Mouse (Mus musculus) forebrain, postnatal 0 days (tissue): ENCODE data around the gene CN725425. TPM values are rescaled to one million over a fixed set of nuclear protein-coding genes. Genes with fewer than 3 reads are reported as not detected.
A peak's percentile ranks its signal among the peaks of the same experiment; 100 is the strongest.

ENCODE experiments used
- ATAC-seq: fragments of 200-750 bp; cut with Nextera tagmentation; 2 replicates; pipeline ENCODE4 v1.8.0; 2017; ENCODE audit warnings: mild to moderate bottlenecking, moderate library complexity
- DNase-seq: peaks from one replicate; pipeline ENCODE4 v3.0.0-alpha.2; 2015
- H3K27ac ChIP-seq: fragments of 300-500 bp; sonication (generic); 2 replicates; pipeline ENCODE4 v1.5.1; 2014; ENCODE audit warnings: low read depth, mild to moderate bottlenecking, antibody characterized with exemption, low read length, moderate library complexity, mixed read lengths
- H3K27me3 ChIP-seq: fragments of 300-500 bp; sonication (generic); 2 replicates; pipeline ENCODE4 v1.6.1; 2014; ENCODE audit warnings: mild to moderate bottlenecking, low read length, mixed read lengths; ENCODE audit not compliant: insufficient read depth
- H3K36me3 ChIP-seq: fragments of 300-500 bp; sonication (generic); 2 replicates; pipeline ENCODE4 v1.6.1; 2014; ENCODE audit warnings: mild to moderate bottlenecking, moderate library complexity; ENCODE audit not compliant: insufficient read depth
- H3K4me1 ChIP-seq: fragments of 300-500 bp; sonication (generic); 2 replicates; pipeline ENCODE4 v1.6.1; 2014; ENCODE audit warnings: antibody characterized with exemption; ENCODE audit not compliant: insufficient read depth
- H3K4me2 ChIP-seq: fragments of 300-500 bp; sonication (generic); 2 replicates; pipeline ENCODE4 v1.6.1; 2014; ENCODE audit warnings: low read depth, mild to moderate bottlenecking, moderate library complexity
- H3K4me3 ChIP-seq: fragments of 300-500 bp; sonication (generic); 2 replicates; pipeline ENCODE4 v1.5.1; 2014; ENCODE audit warnings: low read depth, low read length, mixed read lengths
- H3K9ac ChIP-seq: fragments of 300-500 bp; sonication (generic); 2 replicates; pipeline ENCODE4 v1.6.1; 2014; ENCODE audit warnings: mild to moderate bottlenecking
- H3K9me3 ChIP-seq: fragments of 300-500 bp; sonication (generic); 2 replicates; pipeline ENCODE4 v1.6.1; 2016; ENCODE audit warnings: low read length
- CTCF ChIP-seq: sonication (generic); IDR thresholded peaks from 2 replicates; pipeline ENCODE4 v1.5.1; 2016; ENCODE audit warnings: antibody characterized with exemption, control low read depth, low read depth
- WGBS: fragments of 180-500 bp; shearing (Covaris S2); extraction: QIAGEN DNeasy Blood & Tissue Kit; methylation state at CpG from one replicate; pipeline ENCODE4 v1.1.7; 2014; 5-methylcytosine and 5-hydroxymethylcytosine counted together
- polyA plus RNA-seq: library from polyadenylated mRNA; unstranded; fragments of >200 nt; fragmentation: Nextera tagmentation; extraction: Ambion mirVana; gene quantifications from 2 replicates; pipeline ENCODE4 v1.2.1, GENCODE M21; 2015
- total RNA-seq: library from RNA; depleted of rRNA; stranded (reverse); fragments of >200 nt; gene quantifications from 2 replicates; pipeline ENCODE4 v1.2.3, GENCODE M21; 2014; rRNA removed

CN725425 gene
- total RNA-seq (not detected in 2 replicates), polyA plus RNA-seq (0.12 TPM in 1 of 2 replicates, not detected in the other)

GRCm38 (mm10) chr15:91199256-91199905 lies at the start of gene CN725425:
CN725425 (plus strand) TSS chr15:91199494.
- DNase-seq (no peak), ATAC-seq (no peak)
- H3K4me1 ChIP-seq = no peaks in the 10 kb centered on the region
- H3K27ac ChIP-seq = no peak within 1 kb of the TSS
- H3K9ac ChIP-seq = no peak within 1 kb of the TSS
- no peak for TF ChIP-seq CTCF
- no peaks in the 10 kb centered on the region for H3K36me3 ChIP-seq
- H3K9me3 ChIP-seq = no peaks in the 10 kb centered on the region
- H3K4me2 ChIP-seq = no peak within 1 kb of the TSS
- WGBS = 95% methylated on average over 30 of the region's 30 CpGs
- H3K4me3 ChIP-seq = no peak within 1 kb of the TSS
- H3K27me3 ChIP-seq = no peaks in the 10 kb centered on the region

- no peak for TF ChIP-seq CTCF
- Histone ChIP-seq H3K4me1 (no peaks in the 10 kb centered on the region), H3K9me3 (peaks cover 4% of the 10 kb centered on the region; the same call in 1 of the 2 replicates), H3K27ac (no peak overlapping the region), H3K4me2 (no peak overlapping the region), H3K27me3 (no peaks in the 10 kb centered on the region), H3K4me3 (no peak overlapping the region), H3K9ac (no peak overlapping the region), H3K36me3 (no peaks in the 10 kb centered on the region)
- 23% methylated on average over 1 of the region's 1 CpGs for WGBS
- DNase-seq = peak; percentile 58
- ATAC-seq = peak; percentile 60; the same call in 1 of the 2 replicates
These were observed 46.7 kb upstream of the CN725425 start for GRCm38 (mm10) chr15:91152592-91152991.

DNA sequence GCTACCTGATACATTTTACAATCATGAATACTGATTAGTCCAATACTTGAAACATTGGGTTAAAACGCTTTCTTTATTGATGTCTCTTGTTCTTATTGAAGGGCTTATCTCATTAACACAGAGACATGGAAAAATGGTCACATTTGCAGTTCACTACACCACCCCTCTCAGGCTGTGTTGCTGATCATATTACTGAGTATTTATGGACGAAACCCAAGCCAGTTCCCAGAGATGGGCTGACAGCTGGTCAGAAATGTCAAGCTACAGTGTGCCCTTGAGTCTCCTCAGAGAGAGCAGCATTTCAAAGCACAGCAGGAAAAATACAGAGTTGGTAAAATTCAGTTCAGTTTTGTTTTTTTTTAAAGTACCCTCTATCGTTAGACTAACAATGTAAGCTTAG lies 46.0 kb upstream of the CN725425 start:
- H3K27me3 ChIP-seq = no peaks in the 10 kb centered on the region
- WGBS = 75% methylated on average over 3 of the region's 3 CpGs
- no peak overlapping the region for H3K4me3 ChIP-seq
- H3K9me3 ChIP-seq = peaks cover 4% of the 10 kb centered on the region; the same call in 1 of the 2 replicates
- H3K27ac ChIP-seq = no peak overlapping the region
- ATAC-seq (no peak), DNase-seq (no peak)
- no peaks in the 10 kb centered on the region for H3K36me3 ChIP-seq
- H3K4me1 ChIP-seq = no peaks in the 10 kb centered on the region
- no peak for TF ChIP-seq CTCF
- H3K9ac ChIP-seq = no peak overlapping the region
- no peak overlapping the region for H3K4me2 ChIP-seq

GRCm38 (mm10) chr15:91161153-91161552 lies 38.1 kb upstream of the CN725425 start:
- no peaks in the 10 kb centered on the region for H3K9me3 ChIP-seq
- no peaks in the 10 kb centered on the region for H3K36me3 ChIP-seq
- no peaks in the 10 kb centered on the region for H3K27me3 ChIP-seq
- H3K9ac ChIP-seq = no peak overlapping the region
- WGBS = 95% methylated on average over 5 of the region's 5 CpGs
- no peaks in the 10 kb centered on the region for H3K4me1 ChIP-seq
- no peak for TF ChIP-seq CTCF
- DNase-seq (no peak), ATAC-seq (no peak)
- no peak overlapping the region for H3K4me2 ChIP-seq
- H3K27ac ChIP-seq = no peak overlapping the region
- no peak overlapping the region for H3K4me3 ChIP-seq

DNA sequence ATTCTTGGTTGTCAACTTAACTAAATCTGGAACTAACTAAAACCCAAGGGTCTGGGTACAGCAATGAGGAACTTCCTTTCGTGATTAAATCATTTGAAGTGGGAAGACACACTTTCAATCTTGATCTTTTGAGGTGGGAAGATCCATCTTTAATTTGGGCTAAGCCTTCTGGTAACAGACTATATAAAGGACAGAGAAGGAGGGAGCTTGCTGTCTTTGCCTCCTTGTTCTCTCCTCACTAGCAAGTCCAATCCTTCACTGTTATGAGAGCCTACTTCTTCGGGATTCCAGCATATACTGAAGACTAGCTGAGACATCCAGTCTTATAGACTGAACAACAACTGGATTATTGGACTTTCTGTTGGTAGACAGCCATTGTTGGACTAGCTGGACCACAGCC lies 35.8 kb upstream of the CN725425 start:
- 91% methylated on average over 2 of the region's 2 CpGs for WGBS
- no peak for DNase-seq
- Histone ChIP-seq H3K9me3 (no peaks in the 10 kb centered on the region), H3K27me3 (no peaks in the 10 kb centered on the region), H3K4me3 (no peak overlapping the region), H3K4me2 (no peak overlapping the region), H3K4me1 (no peaks in the 10 kb centered on the region), H3K27ac (no peak overlapping the region), H3K36me3 (no peaks in the 10 kb centered on the region), H3K9ac (no peak overlapping the region)
- no peak for ATAC-seq
- TF ChIP-seq CTCF = no peak

DNA sequence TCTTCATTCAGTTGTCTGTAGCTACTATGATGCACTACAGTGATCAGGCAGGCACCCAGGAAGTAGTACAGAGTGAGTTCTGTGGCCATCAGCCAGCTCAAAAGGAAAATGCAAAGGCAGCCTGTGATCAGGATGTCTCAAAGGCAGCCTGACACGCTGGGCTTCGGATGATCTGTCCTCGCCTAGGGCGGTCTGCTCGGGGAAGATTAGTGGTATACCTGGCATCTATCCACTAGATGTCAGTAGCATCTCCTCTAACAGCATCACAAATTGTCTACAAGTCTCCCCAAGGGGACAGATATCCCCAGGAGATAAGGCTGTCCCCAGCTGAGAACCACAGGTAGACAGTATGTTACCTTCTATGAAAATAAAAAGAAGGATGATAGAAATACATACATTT lies 34.3 kb upstream of the CN725425 start:
- ATAC-seq (peak; percentile 34; the same call in 1 of the 2 replicates), DNase-seq (peak; percentile 54)
- no peaks in the 10 kb centered on the region for H3K4me1 ChIP-seq
- 5% methylated on average over 5 of the region's 5 CpGs for WGBS
- no peak overlapping the region for H3K4me3 ChIP-seq
- H3K27ac ChIP-seq = no peak overlapping the region
- no peak overlapping the region for H3K9ac ChIP-seq
- no peak overlapping the region for H3K4me2 ChIP-seq
- no peaks in the 10 kb centered on the region for H3K9me3 ChIP-seq
- peak; percentile 76 for TF ChIP-seq CTCF
- H3K27me3 ChIP-seq = no peaks in the 10 kb centered on the region
- H3K36me3 ChIP-seq = no peaks in the 10 kb centered on the region

GRCm38 (mm10) chr15:91167850-91168562 lies 31.3 kb upstream of the CN725425 start:
- Histone ChIP-seq H3K4me2 (no peak overlapping the region), H3K27ac (no peak overlapping the region), H3K9me3 (no peaks in the 10 kb centered on the region), H3K36me3 (no peaks in the 10 kb centered on the region), H3K4me3 (no peak overlapping the region), H3K27me3 (no peaks in the 10 kb centered on the region), H3K9ac (no peak overlapping the region), H3K4me1 (no peaks in the 10 kb centered on the region)
- no peak for TF ChIP-seq CTCF
- ATAC-seq (no peak), DNase-seq (no peak)
- 88% methylated on average over 13 of the region's 13 CpGs for WGBS
